Mouse (Mus musculus) kidney, adult 2 months (tissue): ENCODE measurements around the gene 1810013L24Rik.

Experiments
- CTCF ChIP-seq: fragments of 200-500 bp; conservative IDR thresholded peaks from 2 replicates; pipeline ENCODE4 v1.5.1; 2011; ENCODE audit warnings: low read depth, mild to moderate bottlenecking, control low read depth, low read length, moderate library complexity, mixed read lengths; ENCODE audit not compliant: insufficient read depth, insufficient read length
- POLR2A ChIP-seq: fragments of 200-500 bp; IDR thresholded peaks from one replicate; pipeline ENCODE4 v1.6.1; 2011; ENCODE audit warnings: low read depth, low read length, control low read depth

DNA sequence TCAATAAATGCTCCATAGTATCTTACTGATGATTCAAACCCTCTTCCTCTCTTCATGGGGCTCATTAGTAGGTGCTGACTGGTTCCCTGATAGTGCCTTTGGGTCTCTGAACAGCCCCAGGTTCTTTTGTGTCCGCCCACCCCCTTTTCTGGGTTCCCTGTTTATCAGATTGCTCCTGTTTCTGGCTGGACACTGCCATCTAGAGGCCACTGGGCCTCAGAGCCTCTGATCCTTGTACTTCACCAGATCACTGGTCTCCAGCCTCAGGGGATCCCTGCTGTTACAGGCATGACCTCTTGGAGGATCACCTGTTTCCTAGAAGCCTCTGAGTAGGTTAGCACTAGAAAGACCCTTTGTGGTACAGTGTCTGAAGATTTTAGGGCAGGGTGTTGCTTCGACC lies 39.8 kb downstream of the 1810013L24Rik start:
- TF ChIP-seq CTCF, result peak; percentile 86
- TF ChIP-seq POLR2A, result no peak
